Mouse (Mus musculus): ENCODE results near the gene Gm20661.

GRCm38 (mm10) chr9:108020741-108021140, 37.9 kb downstream of the Gm20661 start:
- no peak for TF ChIP-seq CTCF (IDR thresholded peaks at IDR 0.05; ENCODE audit: control insufficient read depth, insufficient read depth, insufficient read length)
- TF ChIP-seq CEBPB (IDR thresholded peaks at IDR 0.05; ENCODE audit: low read depth): no peak
- TF ChIP-seq MYOG (IDR thresholded peaks at IDR 0.05; ENCODE audit: control insufficient read depth, extremely low read depth, insufficient read length): no peak
- no peak for TF ChIP-seq USF1 (IDR thresholded peaks at IDR 0.05; ENCODE audit: low read depth)
- no peak for TF ChIP-seq MYOD1 (IDR thresholded peaks at IDR 0.05; ENCODE audit: control insufficient read depth, insufficient read length, low read depth)
- TF ChIP-seq MAX (IDR thresholded peaks at IDR 0.05): no peak
